Mouse (Mus musculus) bone marrow, adult 2 months (tissue): ENCODE results near the gene Ncan.
"Not testable (repeated sequence)": the region's sequence is repeated elsewhere in the genome, so short reads cannot be mapped to it uniquely, and the experiment has no call there.

Source experiments
- CTCF ChIP-seq: fragments of 200-500 bp; IDR thresholded peaks from 2 replicates; pipeline ENCODE4 v1.5.1; 2011; ENCODE audit warnings: low read length, control low read depth; ENCODE audit not compliant: control insufficient read depth, insufficient read depth
- POLR2A ChIP-seq: fragments of 200-500 bp; IDR thresholded peaks from 2 replicates; pipeline ENCODE4 v1.6.1; 2011; ENCODE audit warnings: low read depth, mild to moderate bottlenecking, control low read depth, low read length, borderline replicate concordance; ENCODE audit not compliant: control insufficient read depth

DNA sequence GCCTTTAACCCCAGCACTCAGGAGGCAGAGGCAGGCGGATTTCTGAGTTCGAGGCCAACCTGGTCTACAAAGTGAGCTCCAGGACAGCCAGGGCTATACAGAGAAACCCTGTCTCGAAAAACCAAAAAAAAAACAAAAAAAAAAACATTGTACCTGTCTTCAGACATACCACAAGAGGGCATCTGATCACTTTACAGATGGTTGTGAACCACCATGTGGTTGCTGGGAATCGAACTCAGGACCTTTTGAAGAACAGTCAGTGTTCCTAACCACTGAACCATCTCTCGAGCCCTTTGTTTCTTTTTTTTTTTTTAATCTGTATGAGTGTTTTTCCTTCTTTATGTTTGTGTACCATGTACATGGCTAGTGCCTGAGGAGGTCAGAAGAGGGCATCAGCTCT, 70.2 kb downstream of the Ncan start:
- TF ChIP-seq CTCF, POLR2A: not testable (repeated sequence)
